ENCODE assay signal across 24 mouse cellular contexts in genomic region chr10:104021593-104021992, GRCm38 (mm10).
DNase-seq lines count a peak whose midpoint lies in the region; ATAC-seq and TF ChIP-seq lines count a peak whose summit lies in the region.
"Had no signal": no experiment of that assay in that cellular context is flagged by ENCODE, and none has a peak within 500 bp of the region (broad histone marks: within the 10 kb centered on the region; RNA-seq: fewer than 3 reads in every experiment).

No protein-coding gene starts in this region.

- no peak for TF ChIP-seq POLR2A in kidney, adult 2 months (IDR thresholded peaks at IDR 0.05; ENCODE audit: low read depth, low read length)

- H3K9ac ChIP-seq in kidney, embryonic 14.5 days (ENCODE audit: low read depth, low read length), result no peak overlapping the region
- H3K9ac ChIP-seq in kidney, embryonic 16.5 days (replicated peaks; ENCODE audit: low read length), result no peak overlapping the region
- H3K9ac ChIP-seq: embryonic facial prominence, embryonic 12.5 days; forebrain, embryonic 13.5 days had no signal

- ATAC-seq in kidney, embryonic 14.5 days (ENCODE audit: low FRiP score, low TSS enrichment), result peak; percentile 75; the same call in 1 of the 2 replicates
- peak; percentile 77; the same call in 1 of the 2 replicates for ATAC-seq in kidney, embryonic 16.5 days (ENCODE audit: low FRiP score, low TSS enrichment)
- peak; percentile 87 to 92 for ATAC-seq in hematopoietic stem cell, adult 5-6 weeks (replicated peaks in 1 of 2; ENCODE audit: insufficient read depth in 1 of 2, low FRiP score in 2 of 2, low TSS enrichment in 1 of 2, low read depth in 1 of 2, poor library complexity in 2 of 2, severe bottlenecking in 2 of 2)
- ATAC-seq: activated CD4-positive, CD25-positive, alpha-beta regulatory T cell, adult 4 months; CD4-positive, CD25-positive, alpha-beta regulatory T cell, adult 4 months; forebrain, embryonic 13.5 days; Patski had no signal

- H3K4me2 ChIP-seq in kidney, embryonic 14.5 days (replicated peaks; ENCODE audit: low read depth, low read length), result no peak overlapping the region
- no peak overlapping the region for H3K4me2 ChIP-seq in kidney, embryonic 16.5 days (replicated peaks; ENCODE audit: low read depth, low read length)
- H3K4me2 ChIP-seq: embryonic facial prominence, embryonic 12.5 days; forebrain, embryonic 13.5 days had no signal

- TF ChIP-seq CTCF in kidney, adult 2 months (conservative IDR thresholded peaks at IDR 0.05; ENCODE audit: insufficient read depth, insufficient read length, low read depth, low read length), result no peak

- no peak overlapping the region for H3K27ac ChIP-seq in kidney, adult 2 months (ENCODE audit: insufficient read depth, low read depth, low read length)
- H3K27ac ChIP-seq in kidney, embryonic 14.5 days (ENCODE audit: low read depth, low read length), result no peak overlapping the region
- H3K27ac ChIP-seq in kidney, embryonic 16.5 days (ENCODE audit: low read length), result no peak overlapping the region
- H3K27ac ChIP-seq: embryonic facial prominence, embryonic 10.5 days; embryonic facial prominence, embryonic 12.5 days; forebrain, embryonic 13.5 days had no signal

- H3K9me3 ChIP-seq in kidney, embryonic 14.5 days (ENCODE audit: control insufficient read depth, low read length), result no peaks in the 10 kb centered on the region
- H3K9me3 ChIP-seq in kidney, embryonic 16.5 days (ENCODE audit: low read length), result no peaks in the 10 kb centered on the region
- H3K9me3 ChIP-seq: embryonic facial prominence, embryonic 10.5 days; embryonic facial prominence, embryonic 12.5 days; forebrain, embryonic 13.5 days; G1E had no signal

- H3K4me3 ChIP-seq in kidney, adult 2 months (ENCODE audit: insufficient read depth, low read depth, low read length), result no peak overlapping the region
- no peak overlapping the region for H3K4me3 ChIP-seq in kidney, embryonic 14.5 days (ENCODE audit: low read length)
- H3K4me3 ChIP-seq in kidney, embryonic 16.5 days (ENCODE audit: low read length), result no peak overlapping the region
- H3K4me3 ChIP-seq: embryonic facial prominence, embryonic 10.5 days; embryonic facial prominence, embryonic 12.5 days; forebrain, embryonic 13.5 days had no signal

- H3K27me3 ChIP-seq in kidney, adult 2 months (replicated peaks; ENCODE audit: control insufficient read depth, insufficient read depth, low read length), result no peaks in the 10 kb centered on the region
- no peaks in the 10 kb centered on the region for H3K27me3 ChIP-seq in kidney, embryonic 14.5 days (ENCODE audit: control insufficient read depth, insufficient read depth, low read length)
- no peaks in the 10 kb centered on the region for H3K27me3 ChIP-seq in kidney, embryonic 16.5 days (ENCODE audit: insufficient read depth, low read length)
- H3K27me3 ChIP-seq: CH12.LX; embryonic facial prominence, embryonic 12.5 days; forebrain, embryonic 13.5 days; Patski had no signal

- peak; percentile 2 for DNase-seq in kidney, adult 2 months
- DNase-seq in kidney, postnatal 14 days, result no peak
- DNase-seq in kidney, postnatal 10 days, result no peak
- DNase-seq in kidney, postnatal 36 days, result no peak
- DNase-seq: adrenal gland, adult 8-10 months; adrenal gland, postnatal 14 days; adrenal gland, postnatal 36 days; B cell, adult 2 months; cerebellum, adult 11-12 months; cerebellum, adult 2 months; cerebellum, adult 9-10 months; cerebellum, postnatal 10 days; cerebellum, postnatal 25 days had no signal

- no peaks in the 10 kb centered on the region for H3K4me1 ChIP-seq in kidney, adult 2 months (ENCODE audit: control insufficient read depth, insufficient read depth, low read length)
- no peaks in the 10 kb centered on the region for H3K4me1 ChIP-seq in kidney, embryonic 14.5 days (ENCODE audit: control insufficient read depth, insufficient read depth, low read length)
- no peaks in the 10 kb centered on the region for H3K4me1 ChIP-seq in kidney, embryonic 16.5 days (ENCODE audit: insufficient read depth, low read length)
- H3K4me1 ChIP-seq: embryonic facial prominence, embryonic 10.5 days; embryonic facial prominence, embryonic 12.5 days; forebrain, embryonic 13.5 days had no signal

- H3K36me3 ChIP-seq in kidney, adult 2 months (ENCODE audit: control insufficient read depth, insufficient read depth, low read length), result no peaks in the 10 kb centered on the region
- no peaks in the 10 kb centered on the region for H3K36me3 ChIP-seq in kidney, embryonic 14.5 days (ENCODE audit: control insufficient read depth, insufficient read depth, low read length)
- no peaks in the 10 kb centered on the region for H3K36me3 ChIP-seq in kidney, embryonic 16.5 days (ENCODE audit: insufficient read depth, low read length)
- H3K36me3 ChIP-seq: embryonic facial prominence, embryonic 10.5 days; embryonic facial prominence, embryonic 12.5 days; G1E had no signal
